Mouse (Mus musculus): ENCODE results near the gene 1700025G04Rik. TPM values are rescaled to one million over a fixed set of nuclear protein-coding genes. Genes with fewer than 3 reads are reported as not detected.

1700025G04Rik gene
- total and polyA plus RNA-seq, 2 experiments: 0.39 to 1.1 TPM

- Histone ChIP-seq H3K4me3 (ENCODE audit: insufficient read depth, low read depth, low read length) (no peak overlapping the region), H3K4me1 (ENCODE audit: control insufficient read depth, insufficient read depth, low read length) (no peaks in the 10 kb centered on the region), H3K9ac (ENCODE audit: low read depth, low read length) (no peak overlapping the region), H3K79me2 (ENCODE audit: control insufficient read depth, insufficient read depth, low read length) (no peaks in the 10 kb centered on the region), H3K27ac (replicated peaks; ENCODE audit: insufficient read depth, low read depth, low read length) (no peak overlapping the region), H3K27me3 (ENCODE audit: control insufficient read depth, insufficient read depth, low read length) (no peaks in the 10 kb centered on the region), H3K36me3 (ENCODE audit: control insufficient read depth, insufficient read depth, low read length) (no peaks in the 10 kb centered on the region)
- no peak for DNase-seq (ENCODE audit: extremely low read depth, low read depth, low spot score)
- TF ChIP-seq CTCF (IDR thresholded peaks at IDR 0.05; ENCODE audit: low read depth, low read length): no peak
- TF ChIP-seq POLR2A (IDR thresholded peaks at IDR 0.05; ENCODE audit: extremely low read depth, insufficient read depth, low read length): no peak
- whole genome bisulfite sequencing: 80% methylated on average over 5 of the region's 5 CpGs
These were observed 69.9 kb downstream of the 1700025G04Rik start for GRCm38 (mm10) chr1:152020070-152020469.

DNA sequence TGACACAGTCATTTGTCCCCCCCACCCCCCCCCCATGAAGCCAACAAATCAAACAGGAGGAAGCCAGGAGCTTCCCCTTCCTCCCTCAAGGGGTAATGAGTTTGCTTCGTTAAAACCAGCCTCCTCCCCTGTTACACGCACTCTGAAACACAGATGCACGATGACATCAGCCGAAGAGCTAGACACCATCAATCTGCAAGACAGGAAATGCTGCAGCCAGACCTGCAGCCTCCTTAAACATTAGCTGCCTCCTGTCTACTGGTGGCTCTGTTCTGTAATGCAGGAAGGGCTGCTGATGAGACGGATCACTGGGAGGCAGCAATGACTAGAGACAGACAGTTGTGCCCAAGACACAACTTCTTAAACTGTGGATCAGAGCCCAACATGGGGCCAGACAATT is 70.7 kb downstream of the 1700025G04Rik start:
- Histone ChIP-seq H3K79me2 (ENCODE audit: control insufficient read depth, insufficient read depth, low read length) (no peaks in the 10 kb centered on the region), H3K27me3 (ENCODE audit: control insufficient read depth, insufficient read depth, low read length) (no peaks in the 10 kb centered on the region), H3K4me3 (ENCODE audit: insufficient read depth, low read depth, low read length) (no peak overlapping the region), H3K9ac (ENCODE audit: low read depth, low read length) (no peak overlapping the region), H3K4me1 (ENCODE audit: control insufficient read depth, insufficient read depth, low read length) (no peaks in the 10 kb centered on the region), H3K27ac (replicated peaks; ENCODE audit: insufficient read depth, low read depth, low read length) (no peak overlapping the region), H3K36me3 (ENCODE audit: control insufficient read depth, insufficient read depth, low read length) (no peaks in the 10 kb centered on the region)
- WGBS: 69% methylated on average over 5 of the region's 5 CpGs
- TF ChIP-seq CTCF (IDR thresholded peaks at IDR 0.05; ENCODE audit: low read depth, low read length) (no peak; the same call in 1 of the 2 replicates), POLR2A (IDR thresholded peaks at IDR 0.05; ENCODE audit: extremely low read depth, insufficient read depth, low read length) (no peak)
- DNase-seq (ENCODE audit: extremely low read depth, low read depth, low spot score): no peak

DNA sequence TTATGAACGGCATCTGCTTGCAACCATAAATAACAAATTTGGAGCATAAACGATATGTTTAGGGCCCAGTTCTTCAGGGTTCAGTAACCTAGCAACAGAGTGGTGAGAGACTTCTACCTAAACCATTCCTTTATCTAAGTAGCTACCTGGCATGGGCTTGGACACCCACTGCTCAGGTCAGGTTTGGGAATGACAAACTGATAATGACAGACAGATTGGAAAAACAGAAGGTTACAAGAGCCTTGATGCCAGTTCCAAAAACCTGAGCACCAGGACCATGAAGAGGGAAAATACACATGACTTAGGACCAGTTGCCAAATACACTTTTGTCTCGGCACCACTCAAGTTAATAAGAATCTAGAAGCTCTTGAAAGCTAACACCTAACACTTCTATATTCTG is 71.6 kb downstream of the 1700025G04Rik start:
- 78% methylated on average over 3 of the region's 3 CpGs for WGBS
- Histone ChIP-seq H3K36me3 (ENCODE audit: control insufficient read depth, insufficient read depth, low read length) (no peaks in the 10 kb centered on the region), H3K4me3 (ENCODE audit: insufficient read depth, low read depth, low read length) (no peak overlapping the region), H3K9ac (ENCODE audit: low read depth, low read length) (no peak overlapping the region), H3K4me1 (ENCODE audit: control insufficient read depth, insufficient read depth, low read length) (no peaks in the 10 kb centered on the region), H3K27me3 (ENCODE audit: control insufficient read depth, insufficient read depth, low read length) (no peaks in the 10 kb centered on the region), H3K79me2 (ENCODE audit: control insufficient read depth, insufficient read depth, low read length) (no peaks in the 10 kb centered on the region; the same call in 1 of the 2 replicates), H3K27ac (replicated peaks; ENCODE audit: insufficient read depth, low read depth, low read length) (no peak overlapping the region)
- TF ChIP-seq POLR2A (IDR thresholded peaks at IDR 0.05; ENCODE audit: extremely low read depth, insufficient read depth, low read length) (no peak), CTCF (IDR thresholded peaks at IDR 0.05; ENCODE audit: low read depth, low read length) (no peak)
- no peak for DNase-seq (ENCODE audit: extremely low read depth, low read depth, low spot score)

DNA sequence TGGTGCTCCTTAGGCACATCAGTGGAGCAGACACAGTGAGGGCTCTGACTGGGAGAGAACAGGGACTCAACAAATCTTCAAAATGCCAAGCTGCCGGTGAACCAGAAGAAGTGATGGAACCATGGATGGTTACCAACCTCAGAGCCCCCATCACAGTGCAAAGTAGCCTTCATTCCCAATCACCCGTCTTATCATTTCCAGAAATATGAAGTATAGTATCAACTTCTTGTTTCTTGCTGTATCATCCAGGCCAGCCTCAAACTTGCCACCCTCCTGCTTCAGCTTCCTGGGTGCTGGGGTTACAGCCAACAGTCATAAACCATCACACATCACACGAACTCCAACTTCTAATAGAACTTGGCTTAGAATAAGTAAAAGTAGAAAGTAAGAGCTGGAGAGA is 73.3 kb downstream of the 1700025G04Rik start:
- Histone ChIP-seq H3K27me3 (ENCODE audit: control insufficient read depth, insufficient read depth, low read length) (no peaks in the 10 kb centered on the region), H3K79me2 (ENCODE audit: control insufficient read depth, insufficient read depth, low read length) (no peaks in the 10 kb centered on the region; the same call in 1 of the 2 replicates), H3K4me3 (ENCODE audit: insufficient read depth, low read depth, low read length) (no peak overlapping the region), H3K36me3 (ENCODE audit: control insufficient read depth, insufficient read depth, low read length) (no peaks in the 10 kb centered on the region), H3K9ac (ENCODE audit: low read depth, low read length) (no peak overlapping the region), H3K27ac (replicated peaks; ENCODE audit: insufficient read depth, low read depth, low read length) (no peak overlapping the region), H3K4me1 (ENCODE audit: control insufficient read depth, insufficient read depth, low read length) (no peaks in the 10 kb centered on the region)
- DNase-seq (ENCODE audit: extremely low read depth, low read depth, low spot score): no peak
- no peak for TF ChIP-seq POLR2A (IDR thresholded peaks at IDR 0.05; ENCODE audit: extremely low read depth, insufficient read depth, low read length)
- no peak for TF ChIP-seq CTCF (IDR thresholded peaks at IDR 0.05; ENCODE audit: low read depth, low read length)
- 84% methylated on average over 3 of the region's 3 CpGs for WGBS

GRCm38 (mm10) chr1:152015555-152016125 is 74.3 kb downstream of the 1700025G04Rik start:
- no peak for DNase-seq (ENCODE audit: extremely low read depth, low read depth, low spot score)

DNA sequence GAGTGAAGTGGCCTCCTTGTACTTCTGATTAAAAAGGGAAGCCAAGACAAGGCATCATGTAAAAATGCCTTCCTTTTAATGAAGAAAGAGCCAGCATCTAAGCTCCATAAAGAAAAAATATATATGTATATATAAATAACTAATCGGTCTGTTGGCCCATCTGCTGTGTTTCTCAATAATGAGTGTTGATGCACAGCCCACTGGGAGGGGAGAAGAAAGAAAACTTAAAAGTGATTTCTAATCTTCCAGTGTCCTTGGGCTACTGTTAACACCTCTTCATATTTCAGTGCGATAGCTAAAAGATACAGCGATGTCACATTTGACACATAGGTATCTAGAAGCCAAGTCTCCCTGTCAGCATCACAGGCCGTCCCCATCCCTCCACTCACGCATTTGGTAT is 78.2 kb downstream of the 1700025G04Rik start:
- WGBS: 98% methylated on average over 5 of the region's 5 CpGs
- no peak for DNase-seq (ENCODE audit: extremely low read depth, low read depth, low spot score)

More at GRCm38 (mm10) chr1:152015555-152016125, 74.3 kb downstream of the 1700025G04Rik start:
- no peaks in the 10 kb centered on the region for H3K36me3 ChIP-seq (ENCODE audit: control insufficient read depth, insufficient read depth, low read length)
- H3K4me3 ChIP-seq (ENCODE audit: insufficient read depth, low read depth, low read length): no peak overlapping the region
- H3K27me3 ChIP-seq (ENCODE audit: control insufficient read depth, insufficient read depth, low read length): no peaks in the 10 kb centered on the region
- H3K9ac ChIP-seq (ENCODE audit: low read depth, low read length): no peak overlapping the region
- H3K27ac ChIP-seq (replicated peaks; ENCODE audit: insufficient read depth, low read depth, low read length): no peak overlapping the region
- no peaks in the 10 kb centered on the region; the same call in 1 of the 2 replicates for H3K79me2 ChIP-seq (ENCODE audit: control insufficient read depth, insufficient read depth, low read length)
- TF ChIP-seq CTCF (IDR thresholded peaks at IDR 0.05; ENCODE audit: low read depth, low read length): no peak
- no peak for TF ChIP-seq POLR2A (IDR thresholded peaks at IDR 0.05; ENCODE audit: extremely low read depth, insufficient read depth, low read length)
- 84% methylated on average over 7 of the region's 7 CpGs for WGBS
- H3K4me1 ChIP-seq (ENCODE audit: control insufficient read depth, insufficient read depth, low read length): no peaks in the 10 kb centered on the region

More for the DNA sequence above, 78.2 kb downstream of the 1700025G04Rik start:
- Histone ChIP-seq H3K27me3 (ENCODE audit: control insufficient read depth, insufficient read depth, low read length) (no peaks in the 10 kb centered on the region), H3K27ac (replicated peaks; ENCODE audit: insufficient read depth, low read depth, low read length) (no peak overlapping the region), H3K36me3 (ENCODE audit: control insufficient read depth, insufficient read depth, low read length) (no peaks in the 10 kb centered on the region), H3K79me2 (ENCODE audit: control insufficient read depth, insufficient read depth, low read length) (no peaks in the 10 kb centered on the region; the same call in 1 of the 2 replicates), H3K4me1 (ENCODE audit: control insufficient read depth, insufficient read depth, low read length) (no peaks in the 10 kb centered on the region), H3K9ac (ENCODE audit: low read depth, low read length) (no peak overlapping the region), H3K4me3 (ENCODE audit: insufficient read depth, low read depth, low read length) (no peak overlapping the region)
- TF ChIP-seq CTCF (IDR thresholded peaks at IDR 0.05; ENCODE audit: low read depth, low read length): no peak
- TF ChIP-seq POLR2A (IDR thresholded peaks at IDR 0.05; ENCODE audit: extremely low read depth, insufficient read depth, low read length): no peak

Measured in liver, adult 2 months (tissue).